Mouse (Mus musculus) adrenal gland, adult 8-10 months (tissue): ENCODE data around the gene Zfp553. TPM values are rescaled to one million over a fixed set of nuclear protein-coding genes. Genes with fewer than 3 reads are reported as not detected.

Experiments
- DNase-seq: peaks from one replicate; pipeline ENCODE4 v3.0.0; 2022
- total RNA-seq, 4 experiments: library from RNA; stranded (reverse); gene quantifications; 2 replicates each; pipeline ENCODE4 v1.2.4; 2022

Zfp553 gene
- total RNA-seq, 4 experiments from 2014 or later = 11.6 to 19.5 (median 15.0) TPM

- DNase-seq = no peak
Measured at GRCm38 (mm10) chr7:127273118-127273923, 40.5 kb downstream of the Zfp553 start.

- peak; percentile 92 for DNase-seq
Measured at GRCm38 (mm10) chr7:127273925-127274789, 41.3 kb downstream of the Zfp553 start, which contains the start of gene Sephs2. Sephs2 (minus strand) TSS chr7:127274055.

GRCm38 (mm10) chr7:127276519-127276961, 43.7 kb downstream of the Zfp553 start:
- DNase-seq = no peak

GRCm38 (mm10) chr7:127278311-127278710, 45.5 kb downstream of the Zfp553 start:
- no peak for DNase-seq

- DNase-seq = no peak
Measured at GRCm38 (mm10) chr7:127280092-127280491, 47.2 kb downstream of the Zfp553 start.

- no peak for DNase-seq
Measured at GRCm38 (mm10) chr7:127281114-127281513, 48.3 kb downstream of the Zfp553 start.

GRCm38 (mm10) chr7:127282190-127282589, 49.3 kb downstream of the Zfp553 start:
- DNase-seq = no peak

GRCm38 (mm10) chr7:127285154-127285553, 52.3 kb downstream of the Zfp553 start:
- no peak for DNase-seq

Other genes starting within 250 kb of the Zfp553 start
- 100 to 1,000 TPM; 117 to 186 (median 125) TPM for gene Mvp, start 218.4 kb upstream of the Zfp553 start, total RNA-seq
- 1 to 10 TPM in 1 of 4 experiments, not detected in 3; 1.5 TPM for gene Pagr1b, start 216.6 kb upstream of the Zfp553 start, total RNA-seq
- gene Pagr1a, start 215.7 kb upstream of the Zfp553 start, total RNA-seq = 10 to 100 TPM in 3 of 4 experiments, 1 to 10 TPM in 1; 7.5 to 36.1 (median 14.3) TPM
- gene Gm42742, start 212.0 kb upstream of the Zfp553 start, total RNA-seq = 10 to 100 TPM in 3 of 4 experiments, 1 to 10 TPM in 1; 5.5 to 40.3 (median 28.9) TPM
- gene Prrt2, start 211.8 kb upstream of the Zfp553 start, total RNA-seq = 1 to 10 TPM; 2.4 to 8.7 (median 6.4) TPM
- gene Maz, start 206.0 kb upstream of the Zfp553 start, total RNA-seq = 100 to 1,000 TPM in 3 of 4 experiments, 10 to 100 TPM in 1; 99.9 to 123 (median 111) TPM
- gene Kif22, start 190.6 kb upstream of the Zfp553 start, total RNA-seq = 1 to 10 TPM; 1.5 to 3.6 (median 1.8) TPM
- not detected for gene Zg16, start 145.7 kb upstream of the Zfp553 start, total RNA-seq
- gene AI467606, start 141.7 kb upstream of the Zfp553 start, total RNA-seq = 1 to 10 TPM; 1.4 to 1.8 (median 1.5) TPM
- gene Qprt, start 110.8 kb upstream of the Zfp553 start, total RNA-seq = under 1 TPM; 0.12 to 0.83 (median 0.31) TPM
- gene Spn, start 95.2 kb upstream of the Zfp553 start, total RNA-seq = 1 to 10 TPM; 1.2 to 2.0 (median 1.7) TPM
- 10 to 100 TPM; 61.9 to 89.2 (median 70.0) TPM for gene Cd2bp2, start 37.0 kb upstream of the Zfp553 start, total RNA-seq
- gene Tbc1d10b, start 24.6 kb upstream of the Zfp553 start, total RNA-seq = 10 to 100 TPM; 47.9 to 63.7 (median 57.0) TPM
- gene Mylpf, start 24.2 kb upstream of the Zfp553 start, total RNA-seq = 1 to 10 TPM; 2.8 to 6.2 (median 3.7) TPM
- gene Sept1, start 69 bp downstream of the Zfp553 start, total RNA-seq = 10 to 100 TPM in 2 of 4 experiments, 1 to 10 TPM in 2; 9.1 to 11.2 (median 10.3) TPM
- gene Zfp771, start 11.2 kb downstream of the Zfp553 start, total RNA-seq = 10 to 100 TPM; 32.9 to 46.1 (median 39.7) TPM
- 10 to 100 TPM; 28.2 to 36.5 (median 31.6) TPM for gene Dctpp1, start 27.6 kb downstream of the Zfp553 start, total RNA-seq
- gene Sephs2, start 41.0 kb downstream of the Zfp553 start, total RNA-seq = 100 to 1,000 TPM in 1 of 4 experiments, 10 to 100 TPM in 3; 44.5 to 105 (median 76.5) TPM
- gene Itgal, start 63.2 kb downstream of the Zfp553 start, total RNA-seq = 1 to 10 TPM; 1.9 to 3.1 (median 2.7) TPM
- 10 to 100 TPM; 25.9 to 29.4 (median 28.0) TPM for gene Zfp768, start 112.5 kb downstream of the Zfp553 start, total RNA-seq
- gene Zfp747, start 143.0 kb downstream of the Zfp553 start, total RNA-seq = 10 to 100 TPM; 11.1 to 14.4 (median 12.5) TPM
- gene 9130019O22Rik, start 154.1 kb downstream of the Zfp553 start, total RNA-seq = 1 to 10 TPM; 4.5 to 6.6 (median 5.9) TPM
- gene E430018J23Rik, start 160.6 kb downstream of the Zfp553 start, total RNA-seq = 10 to 100 TPM; 10.3 to 12.7 (median 11.4) TPM
- gene Zfp764, start 173.8 kb downstream of the Zfp553 start, total RNA-seq = 10 to 100 TPM in 1 of 4 experiments, 1 to 10 TPM in 3; 6.8 to 10.0 (median 8.3) TPM
- gene Zfp688, start 189.0 kb downstream of the Zfp553 start, total RNA-seq = 10 to 100 TPM; 15.5 to 22.0 (median 19.5) TPM
- 1 to 10 TPM; 3.8 to 6.7 (median 4.5) TPM for gene Zfp689, start 216.1 kb downstream of the Zfp553 start, total RNA-seq
- gene Prr14, start 226.6 kb downstream of the Zfp553 start, total RNA-seq = 10 to 100 TPM; 49.1 to 65.5 (median 58.2) TPM
- gene Fbrs, start 246.1 kb downstream of the Zfp553 start, total RNA-seq = 10 to 100 TPM; 64.6 to 98.2 (median 75.6) TPM